Mouse (Mus musculus) embryo, embryonic 11.5 days (tissue): ENCODE results near the gene Palm2.

ENCODE experiments used
- DNase-seq: peaks from one replicate; pipeline ENCODE4 v3.0.0-alpha.2; 2012; ENCODE audit warnings: low read depth, low spot score

Gene Palm2

GRCm38 (mm10) chr4:57755085-57755484 lies 321.0 kb downstream of the Palm2 start:
- DNase-seq: no peak

GRCm38 (mm10) chr4:57757997-57758396 lies 323.9 kb downstream of the Palm2 start:
- DNase-seq: no peak
